Mouse (Mus musculus): ENCODE measurements around the gene Gfap.
A peak's percentile ranks its signal among the peaks of the same experiment; 100 is the strongest.

The Gfap gene

GRCm38 (mm10) chr11:102900763-102901162 lies at the start of gene Gfap:
Gfap (minus strand) TSS chr11:102900912.
- DNase-seq (ENCODE audit: low spot score in 2 of 2) = peak; percentile 81 to 84

DNA sequence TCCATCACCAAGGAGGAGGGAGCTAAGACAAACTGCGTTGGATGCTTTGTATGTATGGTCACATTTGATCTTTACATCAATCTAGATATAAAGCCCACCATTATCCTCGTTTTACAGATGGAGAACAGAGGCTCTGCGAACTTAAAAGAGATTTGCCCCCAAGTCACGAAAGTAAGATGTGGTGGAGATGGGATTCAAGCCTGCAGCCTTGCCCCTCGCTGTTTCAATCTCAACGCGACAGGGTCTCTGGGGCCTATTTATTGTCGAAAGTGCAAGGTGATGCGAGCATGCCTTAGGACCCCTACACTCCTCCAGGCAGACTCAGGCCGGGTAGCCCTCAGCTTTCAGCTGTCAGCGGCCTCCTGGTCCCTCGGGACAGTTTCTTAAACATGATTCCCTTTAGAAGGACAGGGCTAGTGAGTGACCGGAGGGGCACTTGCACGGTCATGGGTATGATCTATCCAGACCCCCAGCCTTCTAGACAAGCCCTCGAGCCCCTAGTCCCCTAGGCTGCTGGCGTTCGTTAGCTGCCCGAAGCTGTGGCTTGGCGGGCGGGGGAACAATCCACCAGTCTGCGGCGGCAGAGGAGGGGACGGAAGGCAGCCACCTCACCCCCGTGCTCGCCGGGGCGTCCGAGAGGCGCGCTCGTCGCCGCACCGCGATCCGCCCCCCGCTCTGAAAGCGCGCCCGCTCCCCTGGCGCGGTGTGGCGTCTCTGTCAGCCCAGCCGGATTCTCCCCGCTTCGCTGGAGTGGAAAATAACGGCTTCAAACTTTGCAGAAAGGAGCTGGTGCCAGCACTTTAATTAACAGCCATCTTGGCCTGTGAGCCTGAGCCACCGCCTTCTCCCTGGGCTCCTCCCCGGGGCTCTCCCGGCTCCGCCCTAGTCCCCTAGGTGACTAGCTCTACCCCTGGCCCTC lies 47.6 kb upstream of the Gfap start:
- peak; percentile 36 to 39 for DNase-seq (ENCODE audit: low spot score in 2 of 2)

DNA sequence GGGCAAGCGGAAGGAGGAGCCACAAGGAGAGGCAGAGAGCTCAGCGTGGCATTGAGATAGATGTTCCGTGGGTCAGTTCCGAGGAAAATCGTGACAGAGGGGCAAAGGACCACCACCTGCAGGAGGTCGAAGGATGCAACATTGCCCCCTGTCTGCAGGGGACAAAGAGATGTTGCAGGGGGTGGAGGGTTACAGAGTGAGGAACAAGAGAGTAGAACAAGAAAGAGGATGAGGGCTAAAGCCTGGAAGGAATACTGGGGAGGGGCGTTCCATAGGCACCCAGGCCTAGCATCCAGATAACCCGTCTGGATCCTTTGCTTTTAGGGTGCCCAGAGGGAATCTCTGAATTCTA lies 46.3 kb upstream of the Gfap start:
- no peak for DNase-seq (ENCODE audit: low spot score in 2 of 2)

- DNase-seq (ENCODE audit: low spot score in 2 of 2) = peak; percentile 44 to 49
Measured at GRCm38 (mm10) chr11:102946265-102946991, 45.7 kb upstream of the Gfap start, which contains the start of gene C1ql1. C1ql1 (minus strand) TSS chr11:102946688.

- DNase-seq (ENCODE audit: low spot score in 2 of 2) = no peak
Measured at GRCm38 (mm10) chr11:102945306-102946264, 44.9 kb upstream of the Gfap start.

DNA sequence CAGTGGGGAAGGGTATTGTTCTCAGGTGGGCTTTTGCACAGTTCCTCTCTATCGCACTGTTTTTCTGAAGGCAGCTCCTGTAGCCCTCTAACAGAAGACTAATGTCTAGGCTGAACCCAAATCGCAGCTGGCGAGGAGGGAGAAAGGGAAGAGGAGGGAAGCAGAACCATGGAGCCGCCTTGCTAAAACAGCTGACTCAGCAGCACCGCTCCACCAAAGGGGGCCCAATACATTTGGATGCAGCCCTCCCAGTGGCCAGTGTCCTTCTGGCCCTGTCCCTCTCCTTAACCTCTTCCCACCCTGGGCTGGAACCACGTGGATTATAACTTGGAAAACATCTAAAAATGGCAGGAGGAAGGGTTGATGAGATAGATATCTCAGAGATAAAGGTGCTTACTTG lies 40.5 kb upstream of the Gfap start:
- DNase-seq (ENCODE audit: low spot score in 2 of 2) = no peak

GRCm38 (mm10) chr11:102939024-102939675 lies 38.4 kb upstream of the Gfap start:
- no peak for DNase-seq (ENCODE audit: low spot score in 2 of 2)

GRCm38 (mm10) chr11:102937529-102938182 lies 36.9 kb upstream of the Gfap start:
- DNase-seq (ENCODE audit: low spot score in 2 of 2) = no peak

- DNase-seq (ENCODE audit: low spot score in 2 of 2) = no peak
Measured at GRCm38 (mm10) chr11:102936272-102936671, 35.6 kb upstream of the Gfap start.

DNA sequence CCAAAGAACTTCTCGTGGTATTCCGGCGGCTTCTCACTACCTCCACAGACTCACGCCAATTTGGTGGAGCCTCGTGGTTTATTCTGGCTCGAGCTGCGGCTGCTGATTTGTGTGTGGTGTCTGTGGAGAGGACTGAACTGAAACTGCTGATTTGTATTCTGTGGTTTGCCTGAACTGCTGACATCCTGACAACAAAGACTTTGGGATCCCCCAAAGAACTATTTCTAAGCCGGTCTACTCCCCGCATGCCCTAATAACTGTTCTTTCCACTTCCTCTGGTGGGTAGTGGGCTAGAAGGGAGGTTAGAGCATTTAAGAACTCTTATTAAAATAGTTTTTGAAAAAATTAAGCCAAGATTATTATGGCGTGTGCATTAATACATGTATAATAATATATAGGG lies 30.0 kb upstream of the Gfap start:
- no peak for DNase-seq (ENCODE audit: low spot score in 2 of 2)

- DNase-seq (ENCODE audit: low spot score in 2 of 2) = no peak
Measured at GRCm38 (mm10) chr11:102925351-102925717, 24.6 kb upstream of the Gfap start.

DNA sequence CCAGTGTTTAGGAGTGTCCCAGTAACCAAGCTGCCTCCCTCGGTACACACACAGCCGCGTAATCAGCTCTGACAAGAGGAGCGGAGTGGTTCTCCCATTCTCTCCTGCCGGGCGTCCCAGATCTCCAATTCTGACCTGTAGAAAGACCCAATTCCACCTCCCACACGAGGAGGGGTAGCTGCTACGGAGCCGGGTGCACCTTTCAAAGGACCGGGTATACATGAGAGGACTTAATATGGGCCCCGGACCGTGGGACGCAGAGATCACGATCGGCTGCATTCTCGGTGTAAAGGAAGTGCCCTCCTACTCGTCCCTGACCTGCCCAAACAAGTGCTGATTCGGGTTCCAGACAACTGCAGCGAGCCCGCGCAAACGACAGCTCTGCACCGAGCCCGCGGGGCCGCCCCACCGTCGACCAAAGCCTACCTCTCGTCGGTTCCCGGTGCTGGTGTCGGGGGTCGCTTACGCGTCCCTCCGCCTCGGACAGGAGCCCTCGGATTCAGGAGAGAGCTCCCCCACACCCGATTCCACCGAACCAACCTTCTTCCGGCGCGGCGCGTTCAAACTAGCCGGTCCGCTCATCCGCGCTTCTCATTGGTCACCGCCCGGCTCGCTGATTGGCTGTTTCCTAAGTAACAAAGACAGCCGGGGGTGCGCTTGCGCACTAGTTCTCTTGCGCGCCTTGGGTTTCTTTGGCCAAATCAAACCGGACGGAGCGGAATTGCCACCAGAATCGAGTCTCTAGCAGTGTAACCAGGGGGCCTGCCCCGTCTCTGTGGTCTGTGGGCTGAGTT lies 24.0 kb upstream of the Gfap start, which contains the start of gene Kif18b:
Gene Kif18b (minus strand): TSS at position 568 of the 794 bp plus-strand sequence.
- DNase-seq (ENCODE audit: low spot score in 2 of 2) = peak; percentile 88 to 94

GRCm38 (mm10) chr11:102921491-102921890 lies 20.8 kb upstream of the Gfap start:
- no peak for DNase-seq (ENCODE audit: low spot score in 2 of 2)

DNA sequence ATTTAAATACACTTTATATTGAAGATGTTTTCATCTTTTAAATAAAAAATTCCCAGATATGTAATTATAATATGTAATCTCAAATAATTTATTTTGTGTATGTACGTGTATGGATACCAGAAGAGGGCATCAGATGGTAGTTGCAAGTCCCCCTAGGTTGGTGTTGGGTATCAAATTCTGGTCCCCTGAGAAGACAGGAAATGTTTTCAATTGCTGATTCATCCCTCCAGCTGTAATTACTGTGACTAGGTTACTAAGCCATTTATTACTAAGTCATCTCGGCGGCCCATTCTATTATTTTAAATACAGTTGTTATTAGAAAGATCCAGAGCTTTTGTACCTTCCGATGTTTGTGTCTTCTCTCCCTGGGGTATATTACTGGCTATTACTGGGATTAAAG lies 17.4 kb upstream of the Gfap start:
- DNase-seq (ENCODE audit: low spot score in 2 of 2) = no peak

GRCm38 (mm10) chr11:102915380-102915779 lies 14.7 kb upstream of the Gfap start:
- no peak for DNase-seq (ENCODE audit: low spot score in 2 of 2)

DNA sequence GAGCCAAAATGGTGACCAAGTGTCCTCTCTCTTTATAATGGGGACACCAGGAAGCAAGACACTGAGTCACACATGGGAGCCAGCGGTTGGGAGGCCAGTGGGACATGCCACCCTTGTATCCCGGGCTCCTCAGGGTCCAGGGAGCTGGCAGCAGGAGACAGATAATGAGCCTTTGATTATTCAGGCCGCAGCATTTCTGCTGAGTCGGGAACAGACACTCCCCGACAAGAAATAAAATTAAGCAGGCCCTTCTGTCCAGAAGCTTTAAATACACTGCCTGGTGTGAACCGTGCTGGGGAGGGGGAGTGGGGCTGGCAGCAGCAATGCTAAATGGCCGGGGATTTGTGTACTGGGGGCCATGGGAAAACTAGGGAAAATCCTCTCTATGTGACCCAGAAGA lies 10.7 kb upstream of the Gfap start:
- DNase-seq (ENCODE audit: low spot score in 2 of 2) = no peak

GRCm38 (mm10) chr11:102903654-102904053 lies 2.9 kb upstream of the Gfap start:
- DNase-seq (ENCODE audit: low spot score in 2 of 2) = no peak

DNA sequence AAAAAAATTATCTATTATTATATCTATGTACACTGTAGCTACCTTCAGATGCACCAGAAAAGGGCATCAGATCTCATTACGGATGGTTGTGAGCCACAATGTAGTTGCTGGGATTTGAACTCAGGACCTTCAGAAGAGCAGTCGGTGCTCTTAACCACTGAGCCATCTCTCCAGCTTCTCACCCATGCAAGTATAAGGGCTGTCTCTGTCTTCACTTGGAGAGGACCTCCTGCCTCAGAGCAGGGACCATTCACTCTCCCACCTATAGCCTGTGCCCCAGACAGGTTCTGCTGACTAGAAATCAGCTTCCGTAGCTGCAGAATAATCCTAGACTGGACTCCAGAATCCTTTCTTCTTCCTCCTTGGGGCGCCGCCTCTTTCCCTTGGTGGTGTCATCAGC lies 1.4 kb upstream of the Gfap start:
- no peak for DNase-seq (ENCODE audit: low spot score in 2 of 2)

DNA sequence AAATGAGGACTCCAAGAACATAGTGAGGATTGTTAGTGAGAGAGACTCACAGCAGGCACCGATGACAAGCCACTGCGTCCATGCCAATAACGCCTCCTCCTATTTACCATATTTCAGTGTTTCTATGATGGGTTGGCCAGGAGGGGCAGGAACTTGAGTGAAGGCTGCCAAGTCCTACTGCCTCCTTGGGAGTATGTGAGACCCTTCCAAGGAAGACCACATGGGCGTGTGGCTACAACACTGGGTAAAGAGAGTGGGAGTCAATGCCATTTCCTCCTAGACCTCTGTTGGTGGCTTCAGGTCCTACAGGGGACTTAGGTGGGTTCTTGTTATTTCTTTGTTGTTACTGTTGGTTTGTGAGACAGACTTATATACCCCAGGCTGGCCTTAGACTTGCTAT lies 487 bp upstream of the Gfap start:
- no peak for DNase-seq (ENCODE audit: low spot score in 2 of 2)

GRCm38 (mm10) chr11:102898408-102898807 lies 2.3 kb downstream of the Gfap start:
- DNase-seq (ENCODE audit: low spot score in 2 of 2) = peak in 1 of 2 experiments; percentile 31
